Mouse (Mus musculus): ENCODE measurements at regions not wholly inside any gene's neighbourhood (a gene's known extent, or its start where the extent isn't known, plus 50 kb on each side); places are given as distances from the start of the nearest gene placed in this dataset.

DNA sequence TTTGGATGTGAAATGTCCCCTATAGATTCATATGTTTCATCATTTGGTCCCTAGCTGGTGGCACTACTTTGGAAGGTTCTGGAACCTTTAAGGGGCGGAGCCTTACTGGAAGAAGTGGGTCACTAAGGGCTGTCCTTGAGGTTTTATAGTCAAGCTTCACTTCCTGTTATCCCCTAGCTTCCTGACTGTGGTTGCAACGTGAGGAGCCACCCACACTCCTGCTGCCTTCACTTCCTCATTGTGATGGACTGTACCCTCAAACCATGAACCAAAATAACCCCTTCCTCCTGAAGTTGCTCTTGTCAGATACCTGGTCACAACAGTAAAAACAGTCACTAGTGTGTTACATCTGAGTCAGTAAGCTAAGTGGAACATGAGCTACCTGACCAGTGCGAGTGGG lies 133.5 kb upstream of the Tmtc1 start:
- DNase-seq (ENCODE audit: low spot score): no peak
- no peaks in the 10 kb centered on the region for H3K4me1 ChIP-seq (ENCODE audit: insufficient read depth, low read depth, low read length)
- H3K36me3 ChIP-seq (replicated peaks): no peaks in the 10 kb centered on the region
- no peak for ATAC-seq (ENCODE audit: extremely low read depth, insufficient number of reproducible peaks, low FRiP score, poor library complexity, severe bottlenecking)
- no peaks in the 10 kb centered on the region for H3K27me3 ChIP-seq (ENCODE audit: insufficient read depth, low read length)
- no peaks in the 10 kb centered on the region for H3K9me3 ChIP-seq (replicated peaks)
- no peak for TF ChIP-seq GATA1 (IDR thresholded peaks at IDR 0.05; ENCODE audit: borderline replicate concordance, low read length)
- no peak for TF ChIP-seq GATA2 (IDR thresholded peaks at IDR 0.05; ENCODE audit: borderline replicate concordance, low read depth, low read length)
- TF ChIP-seq CTCF (IDR thresholded peaks at IDR 0.05; ENCODE audit: low read depth, low read length): no peak
- no peak for TF ChIP-seq POLR2AphosphoS5 (IDR thresholded peaks at IDR 0.05; ENCODE audit: insufficient replicate concordance, low read depth, low read length)
- TF ChIP-seq TAL1 (conservative IDR thresholded peaks at IDR 0.05; ENCODE audit: low read depth, low read length): no peak
- no peak overlapping the region for H3K4me3 ChIP-seq (ENCODE audit: low read depth, low read length)

DNA sequence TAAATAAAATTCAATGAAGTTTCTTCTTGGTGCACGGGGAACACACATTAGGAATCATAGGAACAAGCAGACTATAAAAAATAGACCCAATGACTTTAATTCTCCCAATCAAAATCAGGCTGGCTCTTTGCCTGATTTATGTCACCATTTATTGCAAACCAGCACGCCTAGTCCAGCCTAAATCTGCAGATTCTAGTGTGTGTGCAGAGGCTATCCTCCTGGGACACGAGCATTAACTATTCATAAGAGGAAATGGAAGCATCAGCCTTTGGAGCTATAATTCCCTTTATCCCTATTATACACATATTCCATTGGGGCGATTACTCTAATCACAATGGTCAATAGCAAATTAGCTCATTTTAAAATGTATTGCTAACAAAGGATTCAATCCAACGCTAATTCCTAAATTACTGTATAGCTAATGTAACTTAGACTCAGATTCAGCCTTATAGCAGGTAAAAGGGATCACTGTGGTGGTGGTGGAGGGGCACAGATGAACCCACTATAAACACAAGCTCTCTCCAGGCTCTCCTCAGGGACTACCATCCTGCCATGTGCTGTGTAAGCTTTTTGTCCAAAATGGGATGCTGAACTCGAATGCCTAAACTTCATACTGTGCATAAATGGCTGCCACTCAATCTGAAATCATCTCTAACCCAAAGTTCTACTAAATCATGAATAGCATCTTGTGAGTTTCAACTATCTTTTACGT lies 130.7 kb upstream of the Tmtc1 start:
- TF ChIP-seq TAL1 (conservative IDR thresholded peaks at IDR 0.05; ENCODE audit: low read depth, low read length): no peak
- TF ChIP-seq POLR2AphosphoS5 (IDR thresholded peaks at IDR 0.05; ENCODE audit: insufficient replicate concordance, low read depth, low read length): no peak
- TF ChIP-seq GATA2 (IDR thresholded peaks at IDR 0.05; ENCODE audit: borderline replicate concordance, low read depth, low read length): no peak
- ATAC-seq (ENCODE audit: extremely low read depth, insufficient number of reproducible peaks, low FRiP score, poor library complexity, severe bottlenecking): no peak

DNA sequence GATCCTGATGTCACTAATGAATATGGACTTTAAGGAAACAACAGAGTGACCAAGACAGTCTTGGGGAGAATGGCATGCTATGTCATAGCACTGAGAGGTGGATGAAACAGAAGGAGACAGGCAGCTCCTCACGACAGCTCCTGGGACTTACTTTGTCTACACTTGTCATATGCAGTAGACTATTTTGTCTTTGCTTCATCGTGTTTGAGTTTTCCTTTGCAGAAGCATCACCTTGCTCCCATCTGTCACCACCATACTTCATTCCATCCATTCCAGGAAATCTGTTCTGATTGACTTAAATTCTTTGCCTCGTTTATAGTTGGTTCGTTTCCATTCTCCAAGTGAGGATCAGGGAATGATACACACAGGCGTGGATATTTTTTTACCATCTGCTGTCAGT lies 128.0 kb upstream of the Tmtc1 start:
- Histone ChIP-seq H3K4me3 (ENCODE audit: low read depth, low read length) (no peak overlapping the region), H3K36me3 (replicated peaks) (no peaks in the 10 kb centered on the region), H3K27me3 (ENCODE audit: insufficient read depth, low read length) (no peaks in the 10 kb centered on the region), H3K4me1 (ENCODE audit: insufficient read depth, low read depth, low read length) (no peaks in the 10 kb centered on the region), H3K9me3 (replicated peaks) (no peaks in the 10 kb centered on the region)
- no peak for ATAC-seq (ENCODE audit: extremely low read depth, insufficient number of reproducible peaks, low FRiP score, poor library complexity, severe bottlenecking)
- no peak for DNase-seq (ENCODE audit: low spot score)
- TF ChIP-seq POLR2AphosphoS5 (IDR thresholded peaks at IDR 0.05; ENCODE audit: insufficient replicate concordance, low read depth, low read length) (no peak), TAL1 (conservative IDR thresholded peaks at IDR 0.05; ENCODE audit: low read depth, low read length) (no peak), CTCF (IDR thresholded peaks at IDR 0.05; ENCODE audit: low read depth, low read length) (no peak), GATA2 (IDR thresholded peaks at IDR 0.05; ENCODE audit: borderline replicate concordance, low read depth, low read length) (no peak), GATA1 (IDR thresholded peaks at IDR 0.05; ENCODE audit: borderline replicate concordance, low read length) (no peak)

More for the DNA sequence above, 130.7 kb upstream of the Tmtc1 start:
- Histone ChIP-seq H3K27me3 (ENCODE audit: insufficient read depth, low read length) (no peaks in the 10 kb centered on the region), H3K9me3 (replicated peaks) (no peaks in the 10 kb centered on the region), H3K4me3 (ENCODE audit: low read depth, low read length) (no peak overlapping the region), H3K4me1 (ENCODE audit: insufficient read depth, low read depth, low read length) (no peaks in the 10 kb centered on the region), H3K36me3 (replicated peaks) (no peaks in the 10 kb centered on the region)
- DNase-seq (ENCODE audit: low spot score): no peak

DNA sequence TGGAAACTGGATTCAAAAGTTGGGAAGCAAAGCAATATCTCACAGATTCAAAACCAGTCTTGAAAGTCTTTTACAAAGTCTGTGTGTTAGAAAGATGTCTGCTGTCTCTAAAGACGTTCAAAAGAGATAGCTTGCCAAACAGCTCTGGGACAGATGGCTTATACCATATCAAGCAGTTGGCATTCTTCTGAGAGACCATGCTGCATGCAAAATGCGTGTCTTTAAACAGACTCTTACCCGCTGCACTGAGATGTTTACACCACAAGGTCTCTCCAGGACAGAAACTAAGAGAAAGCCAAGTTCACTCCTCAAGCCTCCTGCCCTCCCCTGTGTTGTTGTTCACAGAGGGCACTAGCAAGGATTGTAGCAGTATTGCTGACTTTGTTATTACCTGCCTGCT lies 127.5 kb upstream of the Tmtc1 start:
- ATAC-seq (ENCODE audit: extremely low read depth, insufficient number of reproducible peaks, low FRiP score, poor library complexity, severe bottlenecking) (no peak), DNase-seq (ENCODE audit: low spot score) (no peak)
- TF ChIP-seq POLR2AphosphoS5 (IDR thresholded peaks at IDR 0.05; ENCODE audit: insufficient replicate concordance, low read depth, low read length) (no peak), GATA1 (IDR thresholded peaks at IDR 0.05; ENCODE audit: borderline replicate concordance, low read length) (no peak), CTCF (IDR thresholded peaks at IDR 0.05; ENCODE audit: low read depth, low read length) (no peak), GATA2 (IDR thresholded peaks at IDR 0.05; ENCODE audit: borderline replicate concordance, low read depth, low read length) (no peak), TAL1 (conservative IDR thresholded peaks at IDR 0.05; ENCODE audit: low read depth, low read length) (no peak)

DNA sequence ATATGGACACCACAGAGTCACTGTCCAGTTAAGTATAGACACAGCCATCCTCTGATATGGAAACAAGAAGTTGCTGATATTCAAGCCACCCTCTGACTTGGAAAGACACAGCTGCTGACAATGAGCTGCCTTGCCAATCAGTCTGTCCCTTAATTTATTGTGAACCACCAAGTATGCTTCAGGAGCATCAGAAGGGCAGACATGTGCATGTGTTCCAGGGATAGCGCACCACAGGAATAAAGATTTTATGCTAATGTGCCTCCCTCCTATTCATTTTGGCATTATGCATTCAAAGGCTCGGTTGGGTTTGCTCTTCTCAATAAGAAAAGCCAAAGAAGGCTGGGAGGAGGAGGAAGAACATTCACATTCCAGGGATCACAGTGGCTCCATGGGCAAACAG lies 120.0 kb upstream of the Tmtc1 start:
- ATAC-seq (ENCODE audit: extremely low read depth, insufficient number of reproducible peaks, low FRiP score, poor library complexity, severe bottlenecking) (no peak), DNase-seq (ENCODE audit: low spot score) (no peak)
- no peak overlapping the region for H3K4me3 ChIP-seq (ENCODE audit: low read depth, low read length)

More for the DNA sequence above, 127.5 kb upstream of the Tmtc1 start:
- H3K4me1 ChIP-seq (ENCODE audit: insufficient read depth, low read depth, low read length): no peaks in the 10 kb centered on the region
- H3K4me3 ChIP-seq (ENCODE audit: low read depth, low read length): no peak overlapping the region
- H3K36me3 ChIP-seq (replicated peaks): no peaks in the 10 kb centered on the region
- H3K27me3 ChIP-seq (ENCODE audit: insufficient read depth, low read length): no peaks in the 10 kb centered on the region
- H3K9me3 ChIP-seq (replicated peaks): no peaks in the 10 kb centered on the region

DNA sequence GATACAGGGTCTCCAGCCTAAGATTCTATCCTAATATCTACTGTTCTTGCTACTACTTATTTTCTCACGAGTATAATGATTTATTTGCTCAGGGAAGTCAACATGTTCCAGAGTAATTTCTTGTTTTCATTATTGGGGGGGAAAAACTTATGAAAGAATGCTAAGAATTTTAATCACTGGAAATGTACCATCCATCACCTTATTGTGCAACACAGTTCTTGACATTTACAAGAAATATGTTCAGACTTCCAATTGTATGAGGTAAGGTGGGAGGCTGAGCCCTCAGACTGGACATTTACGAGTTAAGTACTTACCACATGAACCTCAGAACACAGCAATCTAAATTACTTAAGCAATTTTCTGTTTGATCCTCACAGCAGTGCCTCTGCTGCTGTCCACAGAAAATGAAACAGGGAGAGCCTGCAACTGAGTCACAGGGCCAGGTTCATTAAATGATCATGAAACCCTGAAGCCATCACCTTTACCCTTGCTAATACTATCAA lies 118.1 kb upstream of the Tmtc1 start:
- TF ChIP-seq POLR2AphosphoS5 (IDR thresholded peaks at IDR 0.05; ENCODE audit: insufficient replicate concordance, low read depth, low read length) (no peak), TAL1 (conservative IDR thresholded peaks at IDR 0.05; ENCODE audit: low read depth, low read length) (no peak), GATA1 (IDR thresholded peaks at IDR 0.05; ENCODE audit: borderline replicate concordance, low read length) (no peak), GATA2 (IDR thresholded peaks at IDR 0.05; ENCODE audit: borderline replicate concordance, low read depth, low read length) (no peak), CTCF (IDR thresholded peaks at IDR 0.05; ENCODE audit: low read depth, low read length) (no peak)
- no peaks in the 10 kb centered on the region for H3K9me3 ChIP-seq (replicated peaks)
- H3K27me3 ChIP-seq (ENCODE audit: insufficient read depth, low read length): no peaks in the 10 kb centered on the region
- no peaks in the 10 kb centered on the region for H3K4me1 ChIP-seq (ENCODE audit: insufficient read depth, low read depth, low read length)
- H3K36me3 ChIP-seq (replicated peaks): no peaks in the 10 kb centered on the region
- DNase-seq (ENCODE audit: low spot score): no peak
- no peak overlapping the region for H3K4me3 ChIP-seq (ENCODE audit: low read depth, low read length)
- ATAC-seq (ENCODE audit: extremely low read depth, insufficient number of reproducible peaks, low FRiP score, poor library complexity, severe bottlenecking): no peak

More for the DNA sequence above, 120.0 kb upstream of the Tmtc1 start:
- TF ChIP-seq TAL1 (conservative IDR thresholded peaks at IDR 0.05; ENCODE audit: low read depth, low read length): no peak
- no peak for TF ChIP-seq GATA2 (IDR thresholded peaks at IDR 0.05; ENCODE audit: borderline replicate concordance, low read depth, low read length)
- TF ChIP-seq GATA1 (IDR thresholded peaks at IDR 0.05; ENCODE audit: borderline replicate concordance, low read length): no peak
- no peak for TF ChIP-seq POLR2AphosphoS5 (IDR thresholded peaks at IDR 0.05; ENCODE audit: insufficient replicate concordance, low read depth, low read length)
- TF ChIP-seq CTCF (IDR thresholded peaks at IDR 0.05; ENCODE audit: low read depth, low read length): no peak
- Histone ChIP-seq H3K4me1 (ENCODE audit: insufficient read depth, low read depth, low read length) (no peaks in the 10 kb centered on the region), H3K9me3 (replicated peaks) (no peaks in the 10 kb centered on the region), H3K36me3 (replicated peaks) (no peaks in the 10 kb centered on the region), H3K27me3 (ENCODE audit: insufficient read depth, low read length) (no peaks in the 10 kb centered on the region)
